Mouse (Mus musculus) cerebellum, adult 2 months (tissue): ENCODE results near the gene Dll3.

Experiments used
- CTCF ChIP-seq: fragments of 200-500 bp; IDR thresholded peaks from 2 replicates; pipeline ENCODE4 v1.5.1; 2011; ENCODE audit warnings: low read depth, mild to moderate bottlenecking, control low read depth, low read length, moderate library complexity, borderline replicate concordance; ENCODE audit not compliant: insufficient read depth
- POLR2A ChIP-seq: fragments of 200-500 bp; IDR thresholded peaks from 2 replicates; pipeline ENCODE4 v1.6.1; 2011; ENCODE audit warnings: low read length, control low read depth, borderline replicate concordance; ENCODE audit not compliant: insufficient read depth

DNA sequence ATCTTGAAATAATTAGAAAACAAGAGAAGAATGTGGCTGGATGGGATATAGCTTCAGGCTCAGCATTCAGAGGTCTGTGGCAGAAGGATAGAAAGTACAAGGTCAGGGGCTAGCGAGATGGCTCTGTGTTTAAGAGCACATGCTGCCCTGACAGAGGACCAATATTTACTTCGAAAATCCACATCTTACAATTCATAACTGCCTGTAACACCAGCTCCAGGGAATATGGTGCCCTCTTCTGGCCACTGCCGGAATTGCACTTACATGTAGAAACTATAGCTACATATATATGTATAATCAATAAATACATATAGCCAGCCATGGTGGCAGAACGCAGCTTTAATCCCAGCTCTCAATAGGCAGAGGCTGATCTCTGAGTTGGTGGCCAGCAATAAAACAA is 42.6 kb upstream of the Dll3 start:
- TF ChIP-seq CTCF: peak; percentile 76
- TF ChIP-seq POLR2A: no peak
